9 mouse cellular contexts compared by ENCODE assay signal in genomic region chr5:111208660-111208969, GRCm38 (mm10).
A peak's percentile ranks its signal among the peaks of the same experiment; 100 is the strongest.
DNase-seq lines count a peak whose midpoint lies in the region; ATAC-seq and TF ChIP-seq lines count a peak whose summit lies in the region.
"Had no signal": no experiment of that assay in that cellular context is flagged by ENCODE, and none has a peak within 500 bp of the region (broad histone marks: within the 10 kb centered on the region; RNA-seq: fewer than 3 reads in every experiment).

No protein-coding gene starts in this region.

- no peaks in the 10 kb centered on the region for H3K4me1 ChIP-seq in MEL (ENCODE audit: control insufficient read depth in 1 of 2, insufficient read depth in 2 of 2, low read length in 2 of 2)
- no peaks in the 10 kb centered on the region for H3K4me1 ChIP-seq in intestine, postnatal 0 days (replicated peaks; ENCODE audit: control insufficient read depth, insufficient read depth, low read length)
- peaks cover 3% of the 10 kb centered on the region; the same call in 1 of the 2 replicates for H3K4me1 ChIP-seq in liver, embryonic 12.5 days
- H3K4me1 ChIP-seq in neural tube, embryonic 15.5 days, result peaks cover 52% of the 10 kb centered on the region

- H3K27ac ChIP-seq in MEL (ENCODE audit: control insufficient read depth, low read depth, low read length), result no peak overlapping the region
- H3K27ac ChIP-seq in intestine, postnatal 0 days (ENCODE audit: low read depth, low read length), result no peak overlapping the region
- no peak overlapping the region for H3K27ac ChIP-seq in liver, embryonic 12.5 days
- H3K27ac ChIP-seq in neural tube, embryonic 15.5 days (replicated peaks), result 0 out of 2 replicates have a peak overlapping the region, but pooled peaks have one; percentile 66

- no peaks in the 10 kb centered on the region for H3K9me3 ChIP-seq in MEL (replicated peaks; ENCODE audit: insufficient read depth, low read length)
- H3K9me3 ChIP-seq in intestine, postnatal 0 days (ENCODE audit: control insufficient read depth), result no peaks in the 10 kb centered on the region
- no peaks in the 10 kb centered on the region for H3K9me3 ChIP-seq in liver, embryonic 12.5 days (replicated peaks)
- H3K9me3 ChIP-seq in neural tube, embryonic 15.5 days (replicated peaks), result no peaks in the 10 kb centered on the region
- H3K9me3 ChIP-seq: embryonic facial prominence, embryonic 13.5 days had no signal

- peak; percentile 13 to 56 (median 42); a peak in 3 of 6 replicates for TF ChIP-seq CTCF in MEL (IDR thresholded peaks at IDR 0.05 in 2 of 3, conservative IDR thresholded peaks at IDR 0.05 in 1 of 3; ENCODE audit: control insufficient read depth in 1 of 3, insufficient read depth in 1 of 3, low read depth in 2 of 3, low read length in 3 of 3, poor library complexity in 1 of 3, severe bottlenecking in 1 of 3)
- peak; percentile 95 for TF ChIP-seq CTCF in intestine, postnatal 0 days (IDR thresholded peaks at IDR 0.05; ENCODE audit: low read depth)

- no peak for TF ChIP-seq EP300 in MEL (IDR thresholded peaks at IDR 0.05; ENCODE audit: low read depth in 1 of 2, low read length in 2 of 2)

- no peak for ATAC-seq in intestine, postnatal 0 days
- no peak for ATAC-seq in liver, embryonic 12.5 days
- ATAC-seq in neural tube, embryonic 15.5 days (ENCODE audit: low FRiP score), result peak; percentile 48; the same call in 1 of the 2 replicates

- no peak overlapping the region for H3K4me2 ChIP-seq in intestine, postnatal 0 days (replicated peaks; ENCODE audit: low read depth)
- peak overlapping the region; percentile 45; the same call in 1 of the 2 replicates for H3K4me2 ChIP-seq in liver, embryonic 12.5 days
- H3K4me2 ChIP-seq in neural tube, embryonic 15.5 days, result no peak overlapping the region

- peak; percentile 38 for TF ChIP-seq RAD21 in MEL (IDR thresholded peaks at IDR 0.05; ENCODE audit: low read depth, low read length)

- no peak overlapping the region for H3K9ac ChIP-seq in MEL (ENCODE audit: control insufficient read depth, low read depth, low read length, poor library complexity, severe bottlenecking)
- H3K9ac ChIP-seq in intestine, postnatal 0 days (ENCODE audit: low read depth, low read length), result no peak overlapping the region
- H3K9ac ChIP-seq in liver, embryonic 12.5 days, result no peak overlapping the region
- no peak overlapping the region for H3K9ac ChIP-seq in neural tube, embryonic 15.5 days (replicated peaks)
- H3K9ac ChIP-seq: embryonic facial prominence, embryonic 13.5 days had no signal

- peak; percentile 47 for DNase-seq in A20 (ENCODE audit: low read depth, low spot score)
- DNase-seq in MEL (ENCODE audit: low read depth, low spot score), result peak; percentile 7
- peak; percentile 73 to 75 for DNase-seq in cerebellum, postnatal 36 days
- peak; percentile 63 to 66 for DNase-seq in heart, adult 18-20 months
- DNase-seq in Muller cell, postnatal 12 days (ENCODE audit: inconsistent ontology term), result no peak

- H3K36me3 ChIP-seq in MEL (ENCODE audit: control insufficient read depth in 1 of 2, insufficient read depth in 2 of 2, low read length in 2 of 2), result no peaks in the 10 kb centered on the region
- H3K36me3 ChIP-seq in intestine, postnatal 0 days (ENCODE audit: control insufficient read depth, insufficient read depth), result no peaks in the 10 kb centered on the region
- no peaks in the 10 kb centered on the region for H3K36me3 ChIP-seq in liver, embryonic 12.5 days
- H3K36me3 ChIP-seq in neural tube, embryonic 15.5 days, result no peaks in the 10 kb centered on the region
- H3K36me3 ChIP-seq: embryonic facial prominence, embryonic 13.5 days had no signal

- H3K79me2 ChIP-seq in MEL (ENCODE audit: control insufficient read depth, insufficient read depth, low read length, poor library complexity), result no peaks in the 10 kb centered on the region

- no peak overlapping the region for H3K4me3 ChIP-seq in MEL (ENCODE audit: control insufficient read depth in 1 of 2, insufficient read depth in 1 of 2, low read depth in 2 of 2, low read length in 2 of 2)
- no peak overlapping the region for H3K4me3 ChIP-seq in intestine, postnatal 0 days (ENCODE audit: low read depth, low read length)
- no peak overlapping the region for H3K4me3 ChIP-seq in liver, embryonic 12.5 days
- no peak overlapping the region for H3K4me3 ChIP-seq in neural tube, embryonic 15.5 days (replicated peaks)
- H3K4me3 ChIP-seq: embryonic facial prominence, embryonic 13.5 days had no signal

- 41% methylated on average over 5 of the region's 5 CpGs for WGBS in intestine, postnatal 0 days
- 41% methylated on average over 5 of the region's 5 CpGs for WGBS in liver, embryonic 12.5 days (ENCODE audit: insufficient replicate concordance)
- 43% methylated on average over 5 of the region's 5 CpGs for WGBS in neural tube, embryonic 15.5 days

- no peak for TF ChIP-seq POLR2A in MEL (IDR thresholded peaks at IDR 0.05; ENCODE audit: control insufficient read depth in 1 of 2, insufficient read depth in 1 of 2, low read depth in 1 of 2, low read length in 2 of 2, poor library complexity in 1 of 2)

- H3K27me3 ChIP-seq in MEL (ENCODE audit: control insufficient read depth in 1 of 2, insufficient read depth in 2 of 2, low read length in 2 of 2), result no peaks in the 10 kb centered on the region
- H3K27me3 ChIP-seq in intestine, postnatal 0 days (replicated peaks; ENCODE audit: control insufficient read depth, insufficient read depth, low read length), result no peaks in the 10 kb centered on the region
- no peaks in the 10 kb centered on the region for H3K27me3 ChIP-seq in liver, embryonic 12.5 days (replicated peaks)
- H3K27me3 ChIP-seq in neural tube, embryonic 15.5 days (replicated peaks), result no peaks in the 10 kb centered on the region
- H3K27me3 ChIP-seq: embryonic facial prominence, embryonic 13.5 days had no signal

TF ChIP-seq in MEL, 35 proteins besides CTCF, POLR2A, EP300 and RAD21:
- no peak for TF ChIP-seq TCF12 (IDR thresholded peaks at IDR 0.05; ENCODE audit: low read depth, low read length)
- peak; percentile 42 for TF ChIP-seq SMC3 (IDR thresholded peaks at IDR 0.05; ENCODE audit: low read depth, low read length)
